Mouse (Mus musculus) urinary bladder, postnatal 25 days (tissue): ENCODE data around the gene Snrnp40.
A peak's percentile ranks its signal among the peaks of the same experiment; 100 is the strongest.

Experiments used
- DNase-seq: peaks from one replicate; pipeline ENCODE4 v3.0.0; 2022; ENCODE audit warnings: low spot score

The Snrnp40 gene

GRCm38 (mm10) chr4:130359486-130360237, at the start of gene Snrnp40, which contains the start of gene Zcchc17:
TSS of gene Snrnp40 (plus strand) at chr4:130360132.
TSS of gene Zcchc17 (minus strand) at chr4:130359943.
- DNase-seq: peak; percentile 98

- no peak for DNase-seq
Measured at GRCm38 (mm10) chr4:130312526-130312925, 47.4 kb upstream of the Snrnp40 start.

GRCm38 (mm10) chr4:130313552-130313951, 46.4 kb upstream of the Snrnp40 start:
- no peak for DNase-seq

GRCm38 (mm10) chr4:130315771-130316527, 44.0 kb upstream of the Snrnp40 start:
- DNase-seq: no peak

GRCm38 (mm10) chr4:130316691-130317090, 43.2 kb upstream of the Snrnp40 start:
- no peak for DNase-seq

GRCm38 (mm10) chr4:130318122-130318521, 41.8 kb upstream of the Snrnp40 start:
- no peak for DNase-seq

GRCm38 (mm10) chr4:130319564-130319963, 40.4 kb upstream of the Snrnp40 start:
- DNase-seq: no peak

GRCm38 (mm10) chr4:130321640-130322039, 38.3 kb upstream of the Snrnp40 start:
- DNase-seq: no peak

- no peak for DNase-seq
Measured at GRCm38 (mm10) chr4:130322567-130322966, 37.4 kb upstream of the Snrnp40 start.

GRCm38 (mm10) chr4:130323165-130323564, 36.8 kb upstream of the Snrnp40 start:
- DNase-seq: no peak

- no peak for DNase-seq
Measured at GRCm38 (mm10) chr4:130323607-130324006, 36.3 kb upstream of the Snrnp40 start.

GRCm38 (mm10) chr4:130325446-130325845, 34.5 kb upstream of the Snrnp40 start:
- no peak for DNase-seq

GRCm38 (mm10) chr4:130327366-130327765, 32.6 kb upstream of the Snrnp40 start:
- DNase-seq: no peak

- no peak for DNase-seq
Measured at GRCm38 (mm10) chr4:130335867-130336266, 24.1 kb upstream of the Snrnp40 start.

GRCm38 (mm10) chr4:130341691-130342090, 18.2 kb upstream of the Snrnp40 start:
- peak; percentile 56 for DNase-seq

GRCm38 (mm10) chr4:130349666-130350065, 10.3 kb upstream of the Snrnp40 start:
- DNase-seq: no peak

GRCm38 (mm10) chr4:130350690-130351422, 9.1 kb upstream of the Snrnp40 start:
- DNase-seq: no peak

- DNase-seq: no peak
Measured at GRCm38 (mm10) chr4:130352588-130352987, 7.3 kb upstream of the Snrnp40 start.

GRCm38 (mm10) chr4:130357946-130358345, 2.0 kb upstream of the Snrnp40 start:
- no peak for DNase-seq

GRCm38 (mm10) chr4:130360238-130360590, 282 bp downstream of the Snrnp40 start:
- DNase-seq: no peak

- no peak for DNase-seq
Measured at GRCm38 (mm10) chr4:130376675-130377074, 16.7 kb downstream of the Snrnp40 start.

- DNase-seq: no peak
Measured at GRCm38 (mm10) chr4:130377500-130377899, 17.6 kb downstream of the Snrnp40 start.

GRCm38 (mm10) chr4:130379181-130379580, 19.2 kb downstream of the Snrnp40 start:
- no peak for DNase-seq
